Mouse (Mus musculus): Measurements from ENCODE around the gene Stk11.

The Stk11 gene

GRCm38 (mm10) chr10:80115290-80115943 is at the start of gene Stk11:
Gene Stk11, plus strand, starts transcription at chr10:80115803.
- peak; percentile 99 for DNase-seq (ENCODE audit: low spot score)

DNA sequence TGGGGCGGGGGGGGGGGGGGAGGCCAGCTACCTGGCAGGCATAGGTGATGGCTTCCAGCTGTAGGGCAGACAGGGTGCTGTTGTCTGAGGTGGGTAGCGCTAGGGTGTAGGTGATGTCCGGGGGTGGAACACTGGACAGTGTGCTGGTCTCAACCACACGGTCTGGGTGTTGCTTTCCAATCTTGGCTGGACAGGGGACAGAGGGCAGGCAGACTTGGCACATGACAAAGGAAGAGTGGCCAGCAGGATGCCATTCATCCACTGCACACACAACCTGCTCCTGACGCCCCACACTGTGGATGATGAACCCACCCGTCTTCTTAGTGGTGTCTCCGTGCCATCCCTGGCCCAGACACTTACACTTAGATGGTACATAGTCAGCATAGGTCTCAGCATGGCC is 46.4 kb upstream of the Stk11 start:
- DNase-seq (ENCODE audit: low spot score): no peak

GRCm38 (mm10) chr10:80069948-80070450 is 45.6 kb upstream of the Stk11 start:
- no peak for DNase-seq (ENCODE audit: low spot score)

DNA sequence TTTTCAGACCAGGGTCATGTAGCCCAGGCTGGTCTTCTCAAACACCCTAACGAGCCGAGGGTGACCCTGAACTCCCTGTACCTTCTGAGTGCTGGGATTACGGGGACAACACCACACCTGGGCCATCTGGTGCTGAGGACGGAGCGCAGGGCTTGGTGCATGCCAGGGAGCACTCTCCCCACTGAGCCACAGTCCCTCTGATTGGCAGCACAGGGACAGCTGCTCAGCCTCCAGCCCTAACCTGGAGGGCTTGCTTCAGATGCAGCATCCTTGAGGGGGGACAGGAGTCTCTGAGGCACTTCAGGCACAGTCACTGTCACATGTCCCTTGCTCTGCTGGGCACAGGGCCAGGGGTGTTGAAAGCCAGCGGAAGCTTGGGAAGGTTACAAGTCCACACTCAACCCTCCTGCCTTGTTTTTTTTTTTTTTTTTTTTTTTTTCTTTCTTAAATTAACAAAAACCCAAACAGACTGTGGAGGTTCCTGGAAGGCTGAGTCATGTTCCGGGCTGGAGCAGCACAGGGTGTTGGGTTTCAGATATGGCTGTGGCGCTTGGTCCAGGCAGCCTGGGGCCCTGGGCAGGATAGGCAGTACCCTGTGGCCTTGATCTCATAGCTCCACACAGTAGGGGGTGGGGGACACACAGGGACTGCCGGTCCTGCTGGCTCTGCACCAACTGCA is 44.6 kb upstream of the Stk11 start:
- peak; percentile 87 for DNase-seq (ENCODE audit: low spot score)

DNA sequence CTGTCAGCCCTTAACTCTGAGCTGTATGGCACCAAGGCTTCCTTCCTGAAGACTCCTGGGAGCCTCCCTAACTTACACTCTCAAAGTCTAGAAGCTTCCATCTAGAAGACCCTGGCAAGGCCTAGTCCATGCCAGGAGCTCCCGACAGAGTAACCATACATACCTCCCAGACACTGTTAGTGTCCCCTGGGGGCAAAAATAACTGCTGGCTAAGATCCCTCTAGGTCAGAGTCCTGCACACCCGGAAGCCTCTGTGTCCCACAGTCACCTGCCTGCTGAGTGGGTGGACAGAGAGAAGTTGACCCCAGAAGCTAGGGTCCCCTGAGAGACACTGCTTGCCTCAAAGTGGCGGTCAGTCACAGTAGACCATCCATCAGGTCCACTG is 44.1 kb upstream of the Stk11 start:
- DNase-seq (ENCODE audit: low spot score): no peak

DNA sequence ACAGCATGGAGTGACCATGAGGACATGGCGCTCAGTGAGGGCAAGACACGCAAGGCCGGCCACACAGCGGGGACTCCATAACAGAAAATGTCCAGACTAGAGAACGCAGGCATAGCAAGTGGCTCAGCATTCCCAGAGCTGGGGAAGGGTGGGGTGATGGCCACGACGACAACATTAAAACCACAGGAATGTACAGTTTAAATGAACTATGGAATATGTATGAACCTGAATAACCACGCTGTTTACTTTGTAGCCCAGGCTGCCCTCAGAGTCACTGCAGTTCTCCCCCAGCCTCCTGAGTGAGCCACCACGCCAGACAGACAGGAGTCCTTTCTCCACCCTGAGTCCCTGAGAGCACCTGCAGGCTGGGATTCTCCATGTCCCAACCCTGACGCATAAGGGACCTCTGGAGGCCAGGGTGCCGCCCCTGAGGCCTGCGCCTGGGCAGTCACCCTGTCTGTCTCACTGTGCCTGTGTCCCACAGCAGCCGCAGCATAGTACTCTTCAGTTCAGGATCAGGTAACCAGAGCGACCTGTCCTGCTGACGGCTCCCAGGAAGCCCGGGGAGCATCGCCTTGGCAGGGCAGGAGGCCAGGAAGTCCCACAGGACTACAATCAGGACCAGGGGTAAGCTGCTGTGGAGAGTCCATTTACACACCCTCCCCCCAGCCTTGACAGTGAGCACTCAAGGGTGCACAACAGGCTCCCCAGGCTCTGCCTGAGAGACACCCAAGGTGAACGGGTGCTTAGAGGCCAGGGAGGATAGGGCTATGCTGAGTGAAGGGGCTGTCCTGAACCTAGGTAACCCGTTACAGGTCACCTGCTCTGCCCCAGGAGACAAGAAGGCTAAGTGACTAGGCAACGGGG is 42.7 kb upstream of the Stk11 start:
- no peak for DNase-seq (ENCODE audit: low spot score)

DNA sequence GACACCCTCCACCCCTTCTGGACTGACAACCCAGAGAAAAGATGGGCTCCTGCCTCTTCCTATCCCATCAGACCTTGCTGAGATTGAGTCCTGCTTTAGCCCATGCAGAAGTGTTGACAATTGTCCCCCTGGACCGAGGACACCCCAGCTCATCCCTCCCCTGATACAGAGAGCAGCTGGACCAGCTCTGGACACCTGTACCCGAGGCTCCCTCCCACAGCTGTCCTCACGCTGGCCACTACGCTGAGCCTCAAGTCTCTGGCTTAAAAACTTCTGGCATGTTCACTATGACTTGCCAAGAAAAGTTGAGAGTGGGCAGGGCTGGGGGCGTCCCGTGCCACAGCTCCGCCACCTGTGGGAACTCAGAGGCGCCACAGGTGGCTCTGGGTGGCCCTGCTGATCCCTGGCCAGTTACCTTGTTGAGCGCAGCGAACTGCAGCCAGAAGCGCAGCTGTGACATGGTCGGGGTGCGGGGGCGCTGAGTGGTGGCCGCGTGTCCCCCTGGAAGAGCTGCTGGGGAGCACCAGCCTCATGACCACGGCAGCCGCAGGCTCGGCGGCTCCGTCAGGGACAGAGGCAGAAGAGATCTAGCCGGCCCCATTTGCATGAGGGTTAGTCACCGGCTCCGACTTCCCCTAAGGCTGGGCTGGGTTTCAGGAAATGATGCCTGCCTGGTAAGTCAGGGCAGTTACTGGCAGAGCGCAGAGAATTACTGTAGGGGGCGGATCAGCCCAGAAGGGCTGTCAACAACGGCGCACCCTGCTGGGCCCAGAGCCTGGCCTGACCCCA is 40.6 kb upstream of the Stk11 start:
- DNase-seq (ENCODE audit: low spot score): no peak

DNA sequence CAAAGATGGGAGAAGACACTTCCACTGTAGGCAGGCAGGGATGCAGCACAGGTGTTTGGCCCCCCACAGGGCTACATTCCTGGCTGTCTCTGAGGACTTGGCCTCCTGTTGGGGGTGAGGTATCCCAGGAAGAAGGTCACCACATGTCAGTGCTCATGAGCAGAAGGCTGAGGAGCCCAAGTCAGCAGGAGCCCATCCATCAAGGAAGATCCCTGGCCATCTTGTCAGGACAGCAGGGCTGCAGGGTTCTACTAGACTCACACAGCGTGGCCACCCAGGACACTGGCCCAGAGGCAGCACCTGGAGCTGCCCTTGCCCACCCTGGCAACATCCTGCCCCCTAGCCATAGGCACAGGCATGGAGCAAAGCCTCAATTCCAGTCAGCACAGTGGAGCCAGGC is 39.7 kb upstream of the Stk11 start:
- no peak for DNase-seq (ENCODE audit: low spot score)

GRCm38 (mm10) chr10:80076386-80076785 is 39.2 kb upstream of the Stk11 start:
- DNase-seq (ENCODE audit: low spot score): no peak

GRCm38 (mm10) chr10:80077312-80077711 is 38.3 kb upstream of the Stk11 start:
- DNase-seq (ENCODE audit: low spot score): no peak

GRCm38 (mm10) chr10:80078366-80078765 is 37.2 kb upstream of the Stk11 start:
- DNase-seq (ENCODE audit: low spot score): no peak

DNA sequence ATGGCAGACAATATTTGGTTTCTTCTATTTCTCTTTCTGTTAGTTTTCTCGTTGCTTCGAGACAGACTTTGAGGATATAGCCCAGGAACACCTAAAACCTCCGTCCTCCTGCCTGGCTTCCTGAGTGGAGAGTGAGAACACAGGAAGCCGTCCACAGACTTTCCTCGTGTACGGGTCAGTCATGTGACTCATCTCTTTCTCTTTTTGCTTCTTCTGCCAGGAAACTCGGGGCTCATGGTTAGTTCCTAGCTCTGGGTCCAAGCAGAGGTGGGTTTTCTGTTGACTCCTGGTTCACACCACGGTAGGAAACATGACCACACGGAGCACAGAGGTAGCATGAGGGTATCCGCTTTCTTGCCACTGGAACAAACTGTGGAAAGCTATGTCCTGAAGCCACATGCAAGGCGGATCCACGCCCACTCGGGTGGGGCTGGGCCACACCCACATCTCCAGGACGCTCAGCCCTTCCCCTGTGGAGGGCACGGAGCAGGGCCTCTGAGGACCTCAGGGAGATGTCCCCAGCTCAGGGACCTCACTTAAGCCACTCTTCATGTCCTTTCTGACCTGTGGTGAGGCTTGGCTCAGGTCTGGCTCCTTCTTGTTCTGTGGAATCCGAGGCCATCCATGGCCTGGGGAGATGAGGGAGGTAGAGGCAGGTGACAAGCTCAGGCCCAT is 35.1 kb upstream of the Stk11 start:
- DNase-seq (ENCODE audit: low spot score): no peak

GRCm38 (mm10) chr10:80081075-80081474 is 34.5 kb upstream of the Stk11 start:
- no peak for DNase-seq (ENCODE audit: low spot score)

GRCm38 (mm10) chr10:80084817-80085487 is 30.7 kb upstream of the Stk11 start:
- no peak for DNase-seq (ENCODE audit: low spot score)

- no peak for DNase-seq (ENCODE audit: low spot score)
Observed at GRCm38 (mm10) chr10:80086847-80087246, 28.8 kb upstream of the Stk11 start.

DNA sequence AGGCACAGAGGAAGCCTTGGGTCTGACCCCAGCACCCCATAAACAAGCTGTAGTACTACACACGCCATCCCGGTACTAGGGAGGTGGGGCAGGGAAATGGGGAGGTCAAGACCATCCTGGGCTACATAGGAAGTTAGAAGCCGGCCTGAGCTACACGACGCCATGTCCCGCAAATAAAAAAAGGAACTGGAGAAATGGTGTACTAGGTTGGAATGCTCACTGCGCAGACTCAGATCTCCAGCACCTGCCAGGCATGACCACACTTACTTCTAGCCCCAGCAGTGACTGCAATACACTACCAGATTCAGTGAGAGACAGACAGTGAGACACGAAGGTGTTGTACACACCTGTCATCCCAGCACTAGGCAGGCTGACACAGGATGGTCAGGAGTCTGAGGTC is 28.1 kb upstream of the Stk11 start:
- no peak for DNase-seq (ENCODE audit: low spot score)

DNA sequence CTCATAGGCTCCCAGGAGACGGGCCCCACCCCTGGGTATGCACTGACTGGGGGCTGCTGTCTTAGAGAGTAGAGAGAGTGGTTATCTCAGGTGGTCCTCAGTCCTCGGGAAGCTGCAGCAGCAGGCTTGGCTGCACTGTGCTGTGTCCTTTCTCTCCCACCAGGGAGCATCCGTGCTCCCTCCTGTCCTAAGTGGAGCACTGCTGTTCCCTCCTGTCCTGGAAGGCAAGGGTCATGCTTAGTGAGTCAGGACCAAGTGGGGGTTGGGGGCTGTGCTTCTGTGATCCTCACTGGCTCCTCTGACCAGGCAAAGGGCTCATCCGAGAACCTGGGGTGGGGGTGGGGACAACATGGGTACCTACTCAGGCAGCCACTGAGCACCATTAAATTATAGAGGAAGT is 26.5 kb upstream of the Stk11 start:
- no peak for DNase-seq (ENCODE audit: low spot score)

DNA sequence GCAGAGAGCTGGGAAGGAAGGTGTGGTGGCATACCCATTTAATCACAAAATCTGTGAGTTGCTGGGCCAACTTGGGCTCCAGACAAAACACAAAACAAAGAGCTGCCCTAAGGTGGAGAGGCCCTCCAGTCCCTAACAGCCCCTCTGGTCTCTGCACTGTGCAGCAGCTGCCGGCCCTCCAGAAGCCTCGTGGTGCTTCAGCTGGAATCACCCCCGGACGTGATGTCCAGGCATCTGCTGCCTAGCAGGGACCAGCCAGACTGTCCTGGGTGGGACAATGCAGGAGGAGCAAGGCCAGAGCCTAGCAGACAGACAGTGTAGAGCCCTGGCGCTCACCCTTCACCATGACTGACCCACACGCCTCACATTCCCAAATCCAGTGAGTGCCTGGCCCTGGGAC is 24.1 kb upstream of the Stk11 start:
- no peak for DNase-seq (ENCODE audit: low spot score)

- no peak for DNase-seq (ENCODE audit: low spot score)
Observed at GRCm38 (mm10) chr10:80092690-80093089, 22.9 kb upstream of the Stk11 start.

DNA sequence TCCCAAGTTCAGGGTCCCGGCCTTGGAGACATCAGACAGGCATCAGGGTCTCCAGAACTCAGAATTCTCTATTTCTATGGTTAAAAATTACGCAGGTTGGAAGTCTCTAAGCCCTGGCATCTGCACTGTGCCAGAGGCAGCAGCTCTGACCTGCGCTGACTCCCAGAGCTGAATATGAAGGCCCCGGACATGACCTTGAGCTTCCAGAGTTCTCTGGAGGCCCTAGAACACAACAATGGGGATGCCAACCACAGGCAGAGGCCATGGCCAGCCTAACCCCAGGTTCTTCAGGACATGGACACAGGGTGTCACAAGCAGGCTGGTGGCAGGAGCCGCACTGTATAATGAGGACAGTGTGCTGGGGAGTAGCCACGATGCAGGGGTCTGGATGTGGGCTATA is 21.5 kb upstream of the Stk11 start:
- no peak for DNase-seq (ENCODE audit: low spot score)

DNA sequence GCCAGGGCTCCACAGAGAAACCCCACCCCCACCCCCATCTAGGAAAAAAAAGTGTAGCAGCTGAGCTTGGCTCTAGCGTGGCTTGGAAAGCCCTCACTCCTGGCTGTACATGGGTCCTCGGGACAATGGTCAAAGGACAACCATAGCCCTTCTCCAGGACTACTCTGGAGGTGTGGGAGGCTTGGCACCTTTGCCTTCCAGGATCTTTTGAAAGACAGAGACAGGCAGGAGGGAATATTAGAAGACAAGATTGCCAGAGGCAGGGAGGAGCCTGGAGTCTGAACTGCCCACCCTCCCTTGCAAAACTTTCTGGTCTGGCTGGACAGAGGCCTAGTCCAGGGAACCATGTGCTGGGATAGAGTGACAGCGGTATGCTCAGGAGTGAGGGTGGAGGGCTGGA is 20.9 kb upstream of the Stk11 start:
- no peak for DNase-seq (ENCODE audit: low spot score)

Data from testis, postnatal 10 days (tissue).